16 mouse cellular contexts compared by ENCODE assay signal in the genomic region with DNA sequence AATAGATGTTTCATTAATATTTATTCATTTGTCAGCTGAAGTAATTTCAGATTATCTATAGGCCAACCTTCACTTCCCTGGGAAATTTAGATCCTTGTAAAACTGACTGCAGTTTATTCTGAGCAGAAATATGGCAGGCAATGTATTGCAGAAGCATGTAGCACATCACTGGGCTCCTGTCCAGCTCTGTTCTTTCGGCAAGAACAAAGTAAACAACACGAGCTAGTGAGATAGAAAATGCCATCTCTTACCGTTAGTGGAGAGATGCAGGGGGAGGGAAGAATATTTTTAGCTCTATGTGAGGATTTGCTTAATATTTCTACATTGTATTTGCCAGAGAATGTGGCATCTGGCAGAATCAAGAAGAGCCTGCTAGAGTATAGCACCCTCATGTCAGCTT. TPM values are rescaled to one million over a fixed set of nuclear protein-coding genes. Genes with fewer than 3 reads are reported as not detected.
A peak's percentile ranks its signal among the peaks of the same experiment; 100 is the strongest.
DNase-seq lines count a peak whose midpoint lies in the region; ATAC-seq lines count a peak whose summit lies in the region.
"Had no signal": no experiment of that assay in that cellular context is flagged by ENCODE, and none has a peak within 500 bp of the region (broad histone marks: within the 10 kb centered on the region; RNA-seq: fewer than 3 reads in every experiment).

No protein-coding gene starts in this region.

- H3K9ac ChIP-seq in forebrain, embryonic 14.5 days (ENCODE audit: low read length) = no peak overlapping the region
- no peak overlapping the region for H3K9ac ChIP-seq in forebrain, embryonic 12.5 days
- no peak overlapping the region for H3K9ac ChIP-seq in lung, embryonic 16.5 days (ENCODE audit: low read length)
- H3K9ac ChIP-seq: heart, embryonic 15.5 days; hindbrain, embryonic 14.5 days had no signal

- H3K4me3 ChIP-seq in forebrain, embryonic 14.5 days (ENCODE audit: low read depth, low read length) = no peak overlapping the region
- no peak overlapping the region for H3K4me3 ChIP-seq in forebrain, embryonic 12.5 days (replicated peaks)
- H3K4me3 ChIP-seq in lung, embryonic 16.5 days (ENCODE audit: low read length) = no peak overlapping the region
- H3K4me3 ChIP-seq: heart, embryonic 15.5 days had no signal

- peak; percentile 69; the same call in 1 of the 2 replicates for ATAC-seq in forebrain, embryonic 14.5 days
- ATAC-seq in forebrain, embryonic 12.5 days (ENCODE audit: low FRiP score) = no peak
- peak; percentile 92 for ATAC-seq in lung, embryonic 16.5 days (ENCODE audit: low read depth)
- ATAC-seq in erythroid progenitor cell, adult 5-6 weeks (replicated peaks; ENCODE audit: low FRiP score, poor library complexity, severe bottlenecking) = no peak

- no peaks in the 10 kb centered on the region for H3K9me3 ChIP-seq in forebrain, embryonic 14.5 days (replicated peaks; ENCODE audit: control insufficient read depth, low read length)
- no peaks in the 10 kb centered on the region for H3K9me3 ChIP-seq in forebrain, embryonic 12.5 days
- no peaks in the 10 kb centered on the region for H3K9me3 ChIP-seq in lung, embryonic 16.5 days (ENCODE audit: control insufficient read depth, low read length)
- H3K9me3 ChIP-seq: heart, embryonic 15.5 days had no signal

- DNase-seq in forebrain, embryonic 14.5 days (ENCODE audit: low spot score) = peak; percentile 70
- DNase-seq in lung, adult 18-20 months = no peak
- peak; percentile 40 to 62 for DNase-seq in left cerebral cortex, adult 9 months (ENCODE audit: low spot score in 2 of 2)
- DNase-seq in right cerebral cortex, postnatal 4 days = peak; percentile 51
- DNase-seq in embryo, embryonic 10.5 days (ENCODE audit: low spot score) = no peak
- DNase-seq: adrenal gland, postnatal 14 days; kidney, adult 8-10 months; liver had no signal

- 56% methylated on average over 3 of the region's 3 CpGs for WGBS in forebrain, embryonic 14.5 days
- WGBS in forebrain, embryonic 12.5 days = 82% methylated on average over 3 of the region's 3 CpGs
- 18% methylated on average over 3 of the region's 3 CpGs for WGBS in lung, embryonic 16.5 days

- H3K27me3 ChIP-seq in forebrain, embryonic 14.5 days (replicated peaks; ENCODE audit: control insufficient read depth, insufficient read depth, low read length) = no peaks in the 10 kb centered on the region
- no peaks in the 10 kb centered on the region for H3K27me3 ChIP-seq in forebrain, embryonic 12.5 days
- no peaks in the 10 kb centered on the region for H3K27me3 ChIP-seq in lung, embryonic 16.5 days (ENCODE audit: control insufficient read depth, insufficient read depth, low read depth, low read length)
- H3K27me3 ChIP-seq: heart, embryonic 15.5 days had no signal

- H3K4me2 ChIP-seq in forebrain, embryonic 14.5 days (ENCODE audit: low read length) = no peak overlapping the region
- H3K4me2 ChIP-seq in forebrain, embryonic 12.5 days = no peak overlapping the region
- H3K4me2 ChIP-seq in lung, embryonic 16.5 days (ENCODE audit: low read depth, low read length) = no peak overlapping the region
- H3K4me2 ChIP-seq: heart, embryonic 15.5 days; hindbrain, embryonic 14.5 days had no signal

- no peak overlapping the region for H3K27ac ChIP-seq in forebrain, embryonic 14.5 days (ENCODE audit: low read depth, low read length)
- no peak overlapping the region for H3K27ac ChIP-seq in forebrain, embryonic 12.5 days
- H3K27ac ChIP-seq in lung, embryonic 16.5 days (ENCODE audit: low read length) = no peak overlapping the region
- H3K27ac ChIP-seq: heart, embryonic 15.5 days; hindbrain, embryonic 14.5 days had no signal

- no peaks in the 10 kb centered on the region for H3K36me3 ChIP-seq in forebrain, embryonic 14.5 days (ENCODE audit: control insufficient read depth, insufficient read depth, low read length)
- H3K36me3 ChIP-seq in forebrain, embryonic 12.5 days (replicated peaks) = no peaks in the 10 kb centered on the region
- H3K36me3 ChIP-seq in lung, embryonic 16.5 days (ENCODE audit: control insufficient read depth, insufficient read depth, low read length) = no peaks in the 10 kb centered on the region
- H3K36me3 ChIP-seq: heart, embryonic 15.5 days had no signal

- no peaks in the 10 kb centered on the region for H3K4me1 ChIP-seq in forebrain, embryonic 14.5 days (ENCODE audit: control insufficient read depth, insufficient read depth, low read length)
- H3K4me1 ChIP-seq in forebrain, embryonic 12.5 days = no peaks in the 10 kb centered on the region
- H3K4me1 ChIP-seq in lung, embryonic 16.5 days (replicated peaks; ENCODE audit: control insufficient read depth, insufficient read depth, low read length) = no peaks in the 10 kb centered on the region
- H3K4me1 ChIP-seq: heart, embryonic 15.5 days had no signal

RNA-seq across cellular contexts. Expression of a gene that starts 13.8 kb away (rescaled TPM):
- polyA plus RNA-seq in forebrain, embryonic 14.5 days (2014; fragmentation: Nextera tagmentation; extraction: Ambion mirVana) = 0.99 and 1.1 TPM in 2 replicates
- 0.29 and 0.41 TPM in 2 replicates for polyA plus RNA-seq in forebrain, embryonic 12.5 days (2016; fragmentation: Nextera tagmentation; extraction: Ambion mirVana)
- 0.75 and 0.93 TPM in 2 replicates for polyA plus RNA-seq in lung, embryonic 16.5 days (2015; fragmentation: Nextera tagmentation; extraction: Ambion mirVana)
- total RNA-seq in erythroid progenitor cell, adult 5-6 weeks (2015; ENCODE audit: low replicate concordance) = not detected in 2 replicates
- total RNA-seq in erythroid progenitor cell, adult 5-6 weeks (2017; ENCODE audit: low replicate concordance) = not detected in 2 replicates
- total RNA-seq: adrenal gland, postnatal 14 days; ES-E14 had no signal
- polyA plus RNA-seq: heart, embryonic 15.5 days; large intestine, adult 2 months; spleen, adult 2 months had no signal

Comparison
In these comparisons a context has a peak if more than half of its experiments do, and no peak if none do; other contexts are left out.
1. ATAC-seq: peak in forebrain, embryonic 14.5 days (single experiment) and lung, embryonic 16.5 days (single experiment); none in forebrain, embryonic 12.5 days (single experiment) and erythroid progenitor cell, adult 5-6 weeks (single experiment).
2. DNase-seq: peak in forebrain, embryonic 14.5 days (single experiment), left cerebral cortex, adult 9 months (2 of 2) and right cerebral cortex, postnatal 4 days (single experiment); none in lung, adult 18-20 months (0 of 2) and embryo, embryonic 10.5 days (single experiment).